Mouse (Mus musculus): Measurements from ENCODE around the gene Boc.

GRCm38 (mm10) chr16:44578551-44578950 is 19.9 kb upstream of the Boc start:
- no peak for TF ChIP-seq POLR2A (IDR thresholded peaks at IDR 0.05; ENCODE audit: extremely low read depth, insufficient read depth, low read length)
- no peak for TF ChIP-seq CTCF (IDR thresholded peaks at IDR 0.05; ENCODE audit: extremely low read depth, insufficient read depth, low read length)
